Mouse (Mus musculus) stomach, embryonic 14.5 days (tissue): ENCODE data around the gene Spindoc. TPM values are rescaled to one million over a fixed set of nuclear protein-coding genes. Genes with fewer than 3 reads are reported as not detected.
"Not testable (repeated sequence)": the region's sequence is repeated elsewhere in the genome, so short reads cannot be mapped to it uniquely, and the experiment has no call there.

Experiments used
- ATAC-seq: fragments of 200-750 bp; cut with Nextera tagmentation; 2 replicates; pipeline ENCODE4 v1.8.0; 2017; ENCODE audit warnings: low read depth, moderate TSS enrichment; ENCODE audit not compliant: insufficient number of reproducible peaks, insufficient read depth, low FRiP score
- H3K27ac ChIP-seq: fragments of 300-500 bp; sonication (generic); 2 replicates; pipeline ENCODE4 v1.5.1; 2014; ENCODE audit warnings: mild to moderate bottlenecking, low read length, moderate library complexity, mixed read lengths
- H3K27me3 ChIP-seq: fragments of 300-500 bp; sonication (generic); 2 replicates; pipeline ENCODE4 v1.6.1; 2014; ENCODE audit warnings: low read length, control low read depth, mixed read lengths; ENCODE audit not compliant: control insufficient read depth, insufficient read depth
- H3K36me3 ChIP-seq: fragments of 300-500 bp; sonication (generic); 2 replicates; pipeline ENCODE4 v1.6.1; 2014; ENCODE audit warnings: mild to moderate bottlenecking, control low read depth, low read length, moderate library complexity, mixed read lengths; ENCODE audit not compliant: control insufficient read depth, insufficient read depth
- H3K4me1 ChIP-seq: fragments of 300-500 bp; sonication (generic); 2 replicates; pipeline ENCODE4 v1.6.1; 2014; ENCODE audit warnings: low read length, control low read depth, mixed read lengths; ENCODE audit not compliant: control insufficient read depth, insufficient read depth
- H3K4me2 ChIP-seq: fragments of 300-500 bp; sonication (generic); replicated peaks from 2 replicates; pipeline ENCODE4 v1.6.1; 2014; ENCODE audit warnings: low read depth, low read length, control low read depth
- H3K4me3 ChIP-seq: fragments of 300-500 bp; sonication (generic); 2 replicates; pipeline ENCODE4 v1.5.1; 2014; ENCODE audit warnings: low read depth, low read length, control low read depth
- H3K9ac ChIP-seq: fragments of 300-500 bp; sonication (generic); replicated peaks from 2 replicates; pipeline ENCODE4 v1.6.1; 2014; ENCODE audit warnings: low read depth, mild to moderate bottlenecking, control low read depth, low read length, moderate library complexity, mixed read lengths
- H3K9me3 ChIP-seq: fragments of 300-500 bp; sonication (generic); 2 replicates; pipeline ENCODE4 v1.6.1; 2016; ENCODE audit warnings: low read depth, low read length, control low read depth; ENCODE audit not compliant: control insufficient read depth
- WGBS: fragments of 180-500 bp; shearing (Covaris S2); extraction: QIAGEN DNeasy Blood & Tissue Kit; methylation state at CpG from one replicate; pipeline ENCODE4 v1.1.7; 2014; 5-methylcytosine and 5-hydroxymethylcytosine counted together
- polyA plus RNA-seq: library from polyadenylated mRNA; unstranded; fragments of >200 nt; fragmentation: Nextera tagmentation; extraction: Ambion mirVana; gene quantifications from 2 replicates; pipeline ENCODE4 v1.2.1, GENCODE M21; 2014

Spindoc gene
- polyA plus RNA-seq, 1 experiment from 2014 or later = 29.9 TPM

DNA sequence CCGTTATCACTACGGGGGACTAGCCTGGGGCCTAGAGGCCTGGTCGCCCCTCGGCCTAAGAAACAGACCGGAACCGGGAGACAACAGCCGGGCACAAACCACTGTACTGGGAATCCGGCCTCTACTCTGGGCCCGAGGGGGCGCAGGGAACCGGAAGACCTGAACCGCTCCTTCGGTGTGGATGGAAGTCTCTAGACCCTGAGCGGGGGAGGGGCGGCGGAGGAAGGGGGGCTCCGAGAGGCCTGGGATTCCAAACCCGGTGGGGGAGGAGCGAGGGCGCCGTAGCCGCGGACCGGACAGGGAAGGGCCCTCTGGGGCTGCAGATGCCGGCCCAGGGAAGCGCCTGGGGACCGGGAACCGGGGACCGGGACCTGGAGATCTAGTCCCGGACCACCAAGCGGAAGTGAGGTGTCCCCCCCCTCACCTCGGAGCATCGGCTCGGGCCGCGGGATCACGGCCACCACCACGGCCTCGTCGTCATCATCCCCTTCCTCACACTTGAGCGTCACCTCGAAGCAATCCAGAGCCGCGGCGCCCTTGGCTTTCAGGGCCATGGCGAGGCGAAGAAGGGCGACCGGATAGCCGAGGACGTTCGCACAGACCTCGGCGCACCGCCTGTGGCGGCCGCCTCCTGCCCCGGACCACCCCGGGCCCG, 419 bp downstream of the Spindoc start:
- peak; percentile 44 for ATAC-seq
- under 1% methylated on average over 55 of the region's 60 CpGs for WGBS
- Histone ChIP-seq H3K9me3 (no peaks in the 10 kb centered on the region), H3K9ac (peak overlapping the region; percentile 97), H3K27me3 (no peaks in the 10 kb centered on the region), H3K36me3 (no peaks in the 10 kb centered on the region), H3K4me2 (peak overlapping the region; percentile 80), H3K27ac (peak overlapping the region; percentile 96), H3K4me3 (peak overlapping the region; percentile 90), H3K4me1 (peaks cover 19% of the 10 kb centered on the region)

- H3K27ac ChIP-seq = peak overlapping the region; percentile 96
- peak overlapping the region; percentile 80 for H3K4me2 ChIP-seq
- no peaks in the 10 kb centered on the region for H3K36me3 ChIP-seq
- peak overlapping the region; percentile 90 for H3K4me3 ChIP-seq
- no peaks in the 10 kb centered on the region for H3K27me3 ChIP-seq
- H3K9me3 ChIP-seq = no peaks in the 10 kb centered on the region
- peak overlapping the region; percentile 97 for H3K9ac ChIP-seq
- H3K4me1 ChIP-seq = peaks cover 19% of the 10 kb centered on the region
- WGBS = 6% methylated on average over 8 of the region's 8 CpGs
- ATAC-seq = no peak
Measured at GRCm38 (mm10) chr19:7381906-7382247, 917 bp downstream of the Spindoc start.

GRCm38 (mm10) chr19:7377639-7378038, 5.2 kb downstream of the Spindoc start:
- Histone ChIP-seq H3K27ac (no peak overlapping the region), H3K4me2 (no peak overlapping the region), H3K9ac (no peak overlapping the region), H3K27me3 (no peaks in the 10 kb centered on the region), H3K4me3 (no peak overlapping the region), H3K36me3 (peaks cover 34% of the 10 kb centered on the region), H3K4me1 (peaks cover 11% of the 10 kb centered on the region), H3K9me3 (no peaks in the 10 kb centered on the region)
- no peak for ATAC-seq
- WGBS = 60% methylated on average over 2 of the region's 2 CpGs

DNA sequence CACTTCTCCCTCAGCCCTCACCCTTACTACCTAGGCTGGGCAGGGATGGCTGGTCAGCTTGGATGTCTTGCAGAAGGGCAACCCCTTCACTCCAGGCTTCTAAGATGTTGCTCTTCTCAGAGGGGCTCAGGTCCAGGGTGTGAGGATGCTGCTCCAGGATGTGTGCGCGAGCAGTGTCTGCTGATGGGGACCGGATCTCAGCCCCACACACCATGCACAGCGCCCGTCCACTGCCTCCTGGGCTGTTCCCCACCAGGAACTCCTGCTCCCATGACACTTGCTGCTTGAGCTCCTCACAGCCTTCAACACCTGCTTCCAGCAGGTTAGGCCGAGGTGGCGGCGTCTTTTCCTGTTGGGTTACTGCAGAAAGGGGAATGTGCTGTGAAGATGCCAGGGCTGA, 8.3 kb downstream of the Spindoc start:
- H3K9me3 ChIP-seq = no peaks in the 10 kb centered on the region
- H3K27ac ChIP-seq = no peak overlapping the region
- no peaks in the 10 kb centered on the region for H3K4me1 ChIP-seq
- H3K4me2 ChIP-seq = no peak overlapping the region
- no peak overlapping the region for H3K9ac ChIP-seq
- no peak for ATAC-seq
- no peaks in the 10 kb centered on the region for H3K27me3 ChIP-seq
- H3K4me3 ChIP-seq = no peak overlapping the region
- H3K36me3 ChIP-seq = peaks cover 52% of the 10 kb centered on the region
- 93% methylated on average over 8 of the region's 8 CpGs for WGBS

DNA sequence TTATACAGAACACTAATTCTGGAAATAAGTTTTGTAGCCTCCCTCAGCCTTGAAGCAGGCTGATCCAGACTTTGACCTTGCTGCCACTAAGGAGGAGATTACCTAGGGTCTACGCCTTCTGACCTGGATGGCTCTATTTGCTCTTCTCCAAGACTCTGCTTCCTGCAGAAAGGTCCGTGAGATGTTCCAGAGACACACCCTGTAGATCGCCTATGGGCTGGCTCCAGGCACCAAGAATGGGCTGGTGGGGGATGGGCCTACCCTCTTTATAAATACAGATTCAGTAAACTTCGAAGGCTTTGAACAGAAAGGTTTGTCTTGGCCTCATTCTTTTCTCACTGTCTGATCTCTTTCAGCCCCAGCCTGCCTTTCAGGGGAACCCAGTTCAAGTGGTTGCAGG, 13.3 kb downstream of the Spindoc start:
- 77% methylated on average over 4 of the region's 4 CpGs for WGBS
- not testable (repeated sequence) for ATAC-seq, H3K4me2 ChIP-seq, H3K4me3 ChIP-seq, H3K9ac ChIP-seq, H3K9me3 ChIP-seq, H3K27me3 ChIP-seq, H3K4me1 ChIP-seq, H3K27ac ChIP-seq
- peaks cover 51% of the 10 kb centered on the region for H3K36me3 ChIP-seq

DNA sequence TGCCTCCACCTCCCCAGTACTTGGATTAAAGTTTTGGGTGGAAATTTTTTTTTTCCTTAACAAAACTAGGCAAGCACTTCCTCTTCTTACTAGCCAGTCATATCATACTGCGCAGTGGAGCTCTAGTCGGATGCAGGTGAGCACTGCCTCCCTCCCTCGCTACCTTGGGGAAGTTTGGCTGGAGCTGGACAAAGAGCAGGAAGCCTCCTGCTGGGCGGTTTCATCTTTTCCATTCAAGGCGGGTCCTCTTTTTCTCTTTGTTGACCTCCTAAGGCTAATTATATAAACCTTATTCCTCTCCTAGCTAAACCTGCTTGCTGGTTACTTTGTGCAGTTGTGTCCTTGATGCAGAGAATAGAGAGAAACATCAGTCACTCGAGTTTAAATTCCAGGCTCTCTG, 29.2 kb downstream of the Spindoc start:
- Histone ChIP-seq H3K4me2 (no peak overlapping the region), H3K9ac (no peak overlapping the region), H3K36me3 (peaks cover 8% of the 10 kb centered on the region; the same call in 1 of the 2 replicates), H3K27ac (no peak overlapping the region), H3K27me3 (no peaks in the 10 kb centered on the region), H3K4me3 (no peak overlapping the region), H3K9me3 (no peaks in the 10 kb centered on the region), H3K4me1 (no peaks in the 10 kb centered on the region)
- 49% methylated on average over 6 of the region's 6 CpGs for WGBS
- no peak for ATAC-seq

DNA sequence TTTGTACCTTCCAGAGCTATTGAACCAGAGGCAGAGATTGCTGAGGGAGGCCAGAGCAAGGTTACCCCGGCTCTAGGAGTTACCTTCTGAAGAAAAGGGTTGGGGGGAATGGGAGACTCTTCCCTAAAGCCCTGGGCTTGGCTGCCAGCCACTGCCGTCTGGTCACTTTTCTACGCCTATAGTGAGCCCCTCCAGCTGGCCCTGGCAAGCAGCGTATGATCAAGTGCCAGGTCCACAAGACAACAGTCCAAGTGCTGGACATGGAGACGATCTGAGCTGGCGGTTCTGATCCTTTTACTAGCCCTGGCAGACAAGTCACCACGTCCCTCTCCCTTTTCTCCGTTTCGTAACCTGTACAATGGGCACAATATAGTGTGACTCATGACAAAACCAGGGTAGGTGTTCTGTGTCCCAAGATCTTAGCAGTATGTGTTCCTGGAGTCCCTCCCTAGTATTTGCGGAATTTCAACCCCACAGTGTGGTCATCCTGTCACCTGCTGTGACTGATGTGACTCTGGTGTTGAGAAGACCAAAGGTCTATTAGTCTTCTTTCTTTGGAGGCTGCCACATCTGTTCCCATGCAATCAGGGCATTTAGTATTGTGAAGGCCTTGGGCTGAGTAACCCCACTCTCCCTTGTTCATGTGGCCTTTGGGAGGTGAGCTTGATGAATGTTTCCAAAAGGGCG, 29.8 kb downstream of the Spindoc start:
- Histone ChIP-seq H3K9me3 (no peaks in the 10 kb centered on the region), H3K27ac (no peak overlapping the region), H3K36me3 (peaks cover 8% of the 10 kb centered on the region; the same call in 1 of the 2 replicates), H3K4me3 (no peak overlapping the region), H3K4me2 (no peak overlapping the region), H3K4me1 (no peaks in the 10 kb centered on the region), H3K9ac (no peak overlapping the region), H3K27me3 (no peaks in the 10 kb centered on the region)
- ATAC-seq = no peak
- WGBS = 69% methylated on average over 11 of the region's 11 CpGs

DNA sequence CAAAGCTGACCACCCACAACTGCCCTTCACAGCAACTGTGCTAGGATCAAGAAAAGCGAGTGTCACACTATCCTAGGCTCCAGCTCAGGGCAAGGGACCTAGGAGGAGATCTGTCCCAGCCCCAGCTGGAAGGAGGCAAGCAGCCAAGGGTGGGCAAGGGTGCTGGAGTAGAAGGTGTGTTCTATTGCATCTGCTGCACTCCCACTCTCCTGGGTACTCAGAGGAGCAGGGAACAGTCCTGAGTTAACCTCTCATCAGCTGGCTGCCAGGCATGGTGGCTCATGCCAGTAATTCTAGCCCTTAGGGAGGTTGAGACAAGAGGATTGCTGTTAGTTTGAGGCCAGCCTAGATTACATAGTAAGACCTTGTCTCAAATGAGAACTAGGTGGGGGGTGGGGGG, 32.8 kb downstream of the Spindoc start:
- 74% methylated on average over 1 of the region's 1 CpGs for WGBS
- no peaks in the 10 kb centered on the region for H3K27me3 ChIP-seq
- H3K27ac ChIP-seq = no peak overlapping the region
- no peak overlapping the region for H3K4me2 ChIP-seq
- H3K9ac ChIP-seq = no peak overlapping the region
- no peaks in the 10 kb centered on the region for H3K36me3 ChIP-seq
- ATAC-seq = no peak
- H3K9me3 ChIP-seq = no peaks in the 10 kb centered on the region
- H3K4me1 ChIP-seq = no peaks in the 10 kb centered on the region
- H3K4me3 ChIP-seq = no peak overlapping the region
